Comparison of ENCODE assay signal across 21 mouse cellular contexts in the genomic region with DNA sequence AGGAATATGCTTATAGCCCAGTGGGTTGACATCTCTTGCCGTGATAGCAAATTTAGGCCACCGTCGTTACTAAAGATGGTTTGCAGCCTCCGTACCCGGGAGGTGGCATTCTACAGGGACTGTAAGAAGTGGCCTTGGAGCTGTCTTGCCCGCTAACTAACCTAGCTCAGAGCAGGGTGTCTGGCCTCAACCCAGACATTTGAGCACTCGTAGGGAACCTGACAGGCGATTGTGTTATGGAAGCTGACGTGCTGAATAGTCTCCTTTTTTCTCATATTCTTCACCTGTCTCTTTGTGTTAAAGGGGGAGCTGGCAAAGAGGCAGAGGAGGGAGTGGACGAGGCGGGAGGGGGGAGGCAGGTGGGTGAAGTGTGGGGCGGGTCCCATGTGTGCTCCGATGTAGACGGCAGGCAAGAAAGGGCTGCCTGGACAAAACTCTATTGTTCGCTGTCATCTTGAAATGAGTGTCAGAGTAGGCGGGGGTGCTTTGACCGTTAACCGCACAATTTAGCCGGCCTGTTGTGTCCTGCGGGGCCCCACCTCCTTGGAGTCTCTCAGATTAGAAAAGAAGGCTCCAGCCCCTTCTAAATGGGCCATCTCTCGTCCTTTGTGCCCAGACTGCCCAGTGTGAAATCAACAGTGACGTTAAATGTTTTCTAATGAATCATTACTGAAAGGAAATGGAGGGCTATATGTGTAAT. TPM values are rescaled to one million over a fixed set of nuclear protein-coding genes. Genes with fewer than 3 reads are reported as not detected.
DNase-seq lines count a peak whose midpoint lies in the region; ATAC-seq lines count a peak whose summit lies in the region.
"Had no signal": no experiment of that assay in that cellular context is flagged by ENCODE, and none has a peak within 500 bp of the region (broad histone marks: within the 10 kb centered on the region; RNA-seq: fewer than 3 reads in every experiment).

No protein-coding gene starts in this region.

- 17% methylated on average over 22 of the region's 22 CpGs for WGBS in neural tube, embryonic 12.5 days
- WGBS in neural tube, embryonic 15.5 days, result 13% methylated on average over 22 of the region's 22 CpGs
- WGBS in forebrain, embryonic 15.5 days, result 8% methylated on average over 22 of the region's 22 CpGs
- 30% methylated on average over 22 of the region's 22 CpGs for WGBS in midbrain, embryonic 11.5 days

- peaks cover 68% of the 10 kb centered on the region for H3K27me3 ChIP-seq in neural tube, embryonic 12.5 days (replicated peaks)
- peaks cover 50% of the 10 kb centered on the region for H3K27me3 ChIP-seq in neural tube, embryonic 15.5 days (replicated peaks)
- H3K27me3 ChIP-seq in forebrain, embryonic 15.5 days, result peaks cover 10% of the 10 kb centered on the region; the same call in 1 of the 2 replicates
- H3K27me3 ChIP-seq in midbrain, embryonic 11.5 days (ENCODE audit: control insufficient read depth, insufficient read depth, low read length), result peaks cover 21% of the 10 kb centered on the region

- no peak overlapping the region for H3K27ac ChIP-seq in neural tube, embryonic 12.5 days
- no peak overlapping the region for H3K27ac ChIP-seq in neural tube, embryonic 15.5 days (replicated peaks)
- H3K27ac ChIP-seq in forebrain, embryonic 15.5 days (replicated peaks), result peak overlapping the region; percentile 20; the same call in 1 of the 2 replicates
- H3K27ac ChIP-seq in midbrain, embryonic 11.5 days (ENCODE audit: low read depth, low read length), result no peak overlapping the region
- H3K27ac ChIP-seq: liver, embryonic 15.5 days had no signal

- no peaks in the 10 kb centered on the region for H3K9me3 ChIP-seq in neural tube, embryonic 12.5 days
- no peaks in the 10 kb centered on the region for H3K9me3 ChIP-seq in neural tube, embryonic 15.5 days (replicated peaks)
- H3K9me3 ChIP-seq in forebrain, embryonic 15.5 days, result no peaks in the 10 kb centered on the region
- no peaks in the 10 kb centered on the region for H3K9me3 ChIP-seq in midbrain, embryonic 11.5 days (ENCODE audit: control insufficient read depth, low read length)
- H3K9me3 ChIP-seq: G1E; limb, embryonic 12.5 days; liver, embryonic 15.5 days had no signal

- no peaks in the 10 kb centered on the region for H3K36me3 ChIP-seq in neural tube, embryonic 12.5 days
- H3K36me3 ChIP-seq in neural tube, embryonic 15.5 days, result no peaks in the 10 kb centered on the region
- H3K36me3 ChIP-seq in forebrain, embryonic 15.5 days, result no peaks in the 10 kb centered on the region
- no peaks in the 10 kb centered on the region for H3K36me3 ChIP-seq in midbrain, embryonic 11.5 days (ENCODE audit: control insufficient read depth, insufficient read depth, low read length)
- H3K36me3 ChIP-seq: G1E; limb, embryonic 12.5 days; liver, embryonic 15.5 days had no signal

- peak overlapping the region; percentile 25 for H3K4me2 ChIP-seq in neural tube, embryonic 12.5 days (replicated peaks)
- no peak overlapping the region for H3K4me2 ChIP-seq in neural tube, embryonic 15.5 days
- peak overlapping the region; percentile 21 for H3K4me2 ChIP-seq in forebrain, embryonic 15.5 days (replicated peaks)
- no peak overlapping the region for H3K4me2 ChIP-seq in midbrain, embryonic 11.5 days
- H3K4me2 ChIP-seq: heart, embryonic 11.5 days; limb, embryonic 12.5 days; liver, embryonic 15.5 days had no signal

- ATAC-seq in neural tube, embryonic 12.5 days (ENCODE audit: low FRiP score, low read depth), result peak; percentile 63; the same call in 1 of the 2 replicates
- no peak for ATAC-seq in neural tube, embryonic 15.5 days (ENCODE audit: low FRiP score)
- ATAC-seq in forebrain, embryonic 15.5 days (replicated peaks), result no peak
- peak; percentile 90 for ATAC-seq in midbrain, embryonic 11.5 days (ENCODE audit: low FRiP score)
- ATAC-seq in activated CD4-positive, CD25-positive, alpha-beta regulatory T cell, adult 4 months, result no peak

- H3K9ac ChIP-seq in neural tube, embryonic 12.5 days, result no peak overlapping the region
- H3K9ac ChIP-seq in neural tube, embryonic 15.5 days (replicated peaks), result no peak overlapping the region
- H3K9ac ChIP-seq in forebrain, embryonic 15.5 days (replicated peaks), result no peak overlapping the region
- no peak overlapping the region for H3K9ac ChIP-seq in midbrain, embryonic 11.5 days (ENCODE audit: low read length)
- H3K9ac ChIP-seq: limb, embryonic 12.5 days; liver, embryonic 15.5 days had no signal

- H3K4me3 ChIP-seq in neural tube, embryonic 12.5 days, result no peak overlapping the region
- no peak overlapping the region for H3K4me3 ChIP-seq in neural tube, embryonic 15.5 days (replicated peaks)
- no peak overlapping the region for H3K4me3 ChIP-seq in forebrain, embryonic 15.5 days
- H3K4me3 ChIP-seq in midbrain, embryonic 11.5 days (ENCODE audit: low read depth, low read length), result no peak overlapping the region
- H3K4me3 ChIP-seq: limb, embryonic 12.5 days; liver, embryonic 15.5 days had no signal

- H3K4me1 ChIP-seq in neural tube, embryonic 12.5 days, result peaks cover 26% of the 10 kb centered on the region
- H3K4me1 ChIP-seq in neural tube, embryonic 15.5 days, result peaks cover 27% of the 10 kb centered on the region
- H3K4me1 ChIP-seq in forebrain, embryonic 15.5 days, result peaks cover 35% of the 10 kb centered on the region
- peaks cover 4% of the 10 kb centered on the region; the same call in 1 of the 2 replicates for H3K4me1 ChIP-seq in midbrain, embryonic 11.5 days (ENCODE audit: control insufficient read depth, insufficient read depth, low read length)

- DNase-seq in midbrain, embryonic 11.5 days (ENCODE audit: low spot score, missing footprints), result peak; percentile 87
- no peak for DNase-seq in lung, postnatal 36 days
- no peak for DNase-seq in layer of hippocampus, adult 18-20 months (ENCODE audit: low spot score in 2 of 2)
- no peak for DNase-seq in B cell, adult 2 months
- DNase-seq: cerebellum, adult 11-12 months; gastrocnemius, postnatal 36 days; kidney, adult 2 months; layer of hippocampus, postnatal 36 days; lung, postnatal 14 days; spleen, adult 18-20 months had no signal

RNA-seq across cellular contexts. Expression of a gene that starts 10.3 kb away (rescaled TPM):
- polyA plus RNA-seq in neural tube, embryonic 12.5 days (2016; fragmentation: Nextera tagmentation; extraction: Ambion mirVana), result 0.75 and 0.91 TPM in 2 replicates
- polyA plus RNA-seq in neural tube, embryonic 15.5 days (2015; fragmentation: Nextera tagmentation; extraction: Ambion mirVana), result 0.56 and 0.64 TPM in 2 replicates
- 0.57 and 0.80 TPM in 2 replicates for polyA plus RNA-seq in forebrain, embryonic 15.5 days (2015; fragmentation: Nextera tagmentation; extraction: Ambion mirVana)
- polyA plus RNA-seq in midbrain, embryonic 11.5 days (2014; fragmentation: Nextera tagmentation; extraction: Ambion mirVana), result 0.45 and 0.66 TPM in 2 replicates
- total RNA-seq in layer of hippocampus, adult 18-20 months (2021), result 1 to 10 TPM; 3.6 to 3.7 TPM
- 1 to 10 TPM; 2.2 to 2.8 TPM for polyA plus RNA-seq in activated CD4-positive, CD25-positive, alpha-beta regulatory T cell, adult 4 months (2017; shearing (Covaris generic))
- polyA plus RNA-seq: G1E had no signal

RNA-seq across cellular contexts. Expression of a gene that starts 25.7 kb away (rescaled TPM):
- 0.62 and 1.2 TPM in 2 replicates for polyA plus RNA-seq in neural tube, embryonic 12.5 days (2016; fragmentation: Nextera tagmentation; extraction: Ambion mirVana)
- not detected in 2 replicates for polyA plus RNA-seq in neural tube, embryonic 15.5 days (2015; fragmentation: Nextera tagmentation; extraction: Ambion mirVana)
- polyA plus RNA-seq in forebrain, embryonic 15.5 days (2015; fragmentation: Nextera tagmentation; extraction: Ambion mirVana), result 0.11 and 0.56 TPM in 2 replicates
- polyA plus RNA-seq in midbrain, embryonic 11.5 days (2014; fragmentation: Nextera tagmentation; extraction: Ambion mirVana), result 6.5 and 6.9 TPM in 2 replicates
- not detected for total RNA-seq in layer of hippocampus, adult 18-20 months (2021)
- not detected for polyA plus RNA-seq in activated CD4-positive, CD25-positive, alpha-beta regulatory T cell, adult 4 months (2017; shearing (Covaris generic))
- total RNA-seq: gastrocnemius, postnatal 36 days; heart, postnatal 4 days; layer of hippocampus, postnatal 36 days had no signal
- polyA plus RNA-seq: C2C12; cortical plate, adult 2 months; G1E; heart, embryonic 11.5 days; kidney, adult 2 months; limb, embryonic 12.5 days; liver, embryonic 15.5 days had no signal

Comparison
In these comparisons a context has a peak if more than half of its experiments do, and no peak if none do; other contexts are left out.
1. ATAC-seq: peak in neural tube, embryonic 12.5 days (single experiment) and midbrain, embryonic 11.5 days (single experiment); none in neural tube, embryonic 15.5 days (single experiment), forebrain, embryonic 15.5 days (single experiment) and activated CD4-positive, CD25-positive, alpha-beta regulatory T cell, adult 4 months (single experiment).
2. H3K4me2 ChIP-seq: peak in neural tube, embryonic 12.5 days (single experiment) and forebrain, embryonic 15.5 days (single experiment); none in neural tube, embryonic 15.5 days (single experiment) and midbrain, embryonic 11.5 days (single experiment).